Mouse (Mus musculus) spleen, adult 2 months (tissue): ENCODE data around the gene Rab27a.
A peak's percentile ranks its signal among the peaks of the same experiment; 100 is the strongest.

Source experiments
- CTCF ChIP-seq: fragments of 200-500 bp; IDR thresholded peaks from 2 replicates; pipeline ENCODE4 v1.5.1; 2011; ENCODE audit warnings: mild to moderate bottlenecking, inconsistent platforms; ENCODE audit not compliant: insufficient read depth, insufficient read length, insufficient replicate concordance; ENCODE audit errors: extremely low read depth
- POLR2A ChIP-seq: fragments of 200-500 bp; IDR thresholded peaks from 2 replicates; pipeline ENCODE4 v1.6.1; 2011; ENCODE audit warnings: low read depth, low read length, inconsistent platforms

- TF ChIP-seq POLR2A = peak; percentile 34; the same call in 1 of the 2 replicates
- no peak for TF ChIP-seq CTCF
Observed at GRCm38 (mm10) chr9:73112919-73113906, 68.6 kb downstream of the Rab27a start, which contains the start of gene Rsl24d1.
